Mouse (Mus musculus): ENCODE results near the gene Mgat5b.

The Mgat5b gene

DNA sequence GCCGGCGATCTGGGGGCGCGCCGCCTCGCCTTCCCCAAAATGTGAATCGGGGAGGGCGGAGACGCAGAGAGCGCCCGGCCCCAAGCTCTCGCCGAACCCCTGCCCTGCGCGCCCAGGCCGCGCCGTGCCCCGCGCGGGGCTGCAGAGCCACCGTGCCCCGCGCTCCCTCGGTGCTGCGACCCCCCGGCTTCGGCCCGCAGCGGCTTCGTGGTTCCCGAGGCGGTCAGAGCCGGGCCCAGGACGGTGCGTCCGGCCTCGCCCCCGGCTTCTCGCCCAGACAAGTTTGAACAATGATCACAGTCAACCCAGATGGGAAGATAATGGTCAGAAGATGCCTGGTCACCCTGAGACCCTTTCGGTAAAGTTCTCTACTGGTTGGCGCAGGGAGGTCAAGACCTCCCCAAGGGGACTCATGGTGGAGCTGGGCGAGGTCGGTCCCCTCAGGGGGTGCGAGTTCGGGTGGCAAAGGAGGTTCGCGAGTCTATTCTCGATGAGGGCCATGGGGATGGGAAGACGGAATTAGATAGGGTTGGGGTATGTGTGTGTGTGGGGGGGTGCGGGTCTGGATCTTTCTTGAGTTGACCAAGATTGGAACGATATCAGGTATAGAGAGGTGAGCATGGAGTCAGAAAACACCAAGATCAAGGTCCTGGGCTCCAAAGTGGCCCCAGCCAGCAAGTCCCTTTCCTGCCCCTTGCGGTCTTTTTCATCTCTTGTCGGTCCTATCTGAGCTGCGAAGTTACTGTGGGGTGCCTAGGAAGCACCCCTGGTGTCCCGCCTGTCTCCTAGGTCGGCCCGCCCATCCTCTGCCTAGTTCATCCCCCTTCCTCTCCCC, 740 bp downstream of the Mgat5b start:
- DNase-seq (ENCODE audit: low spot score): no peak

- DNase-seq (ENCODE audit: low spot score): no peak
These were observed 2.1 kb downstream of the Mgat5b start for GRCm38 (mm10) chr11:116920746-116921145.

GRCm38 (mm10) chr11:116922058-116922457, 3.4 kb downstream of the Mgat5b start:
- no peak for DNase-seq (ENCODE audit: low spot score)

- no peak for DNase-seq (ENCODE audit: low spot score)
These were observed 9.4 kb downstream of the Mgat5b start for GRCm38 (mm10) chr11:116928031-116928430.

DNA sequence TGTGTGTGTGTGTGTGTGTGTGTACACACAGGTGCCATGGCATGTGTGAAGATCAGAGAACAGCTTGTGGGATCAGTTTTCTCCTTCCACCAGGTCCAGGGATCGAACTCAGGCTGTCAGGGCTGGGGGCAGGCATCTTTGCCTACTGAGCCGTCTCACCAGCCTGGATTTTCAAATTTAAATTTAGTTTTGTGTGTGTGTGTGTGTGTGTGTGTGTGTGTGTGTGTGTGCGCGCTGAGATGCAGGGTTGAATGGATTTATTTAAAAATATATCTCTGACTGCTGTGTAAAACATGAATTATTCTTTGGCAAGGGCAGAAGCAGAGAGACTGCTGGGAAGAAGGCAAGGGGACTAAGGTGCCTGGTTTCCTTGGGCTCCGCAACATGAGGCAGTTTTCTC, 16.2 kb downstream of the Mgat5b start:
- DNase-seq (ENCODE audit: low spot score): no peak

GRCm38 (mm10) chr11:116935354-116935753, 16.7 kb downstream of the Mgat5b start:
- no peak for DNase-seq (ENCODE audit: low spot score)

GRCm38 (mm10) chr11:116935917-116936316, 17.3 kb downstream of the Mgat5b start:
- DNase-seq (ENCODE audit: low spot score): no peak

DNA sequence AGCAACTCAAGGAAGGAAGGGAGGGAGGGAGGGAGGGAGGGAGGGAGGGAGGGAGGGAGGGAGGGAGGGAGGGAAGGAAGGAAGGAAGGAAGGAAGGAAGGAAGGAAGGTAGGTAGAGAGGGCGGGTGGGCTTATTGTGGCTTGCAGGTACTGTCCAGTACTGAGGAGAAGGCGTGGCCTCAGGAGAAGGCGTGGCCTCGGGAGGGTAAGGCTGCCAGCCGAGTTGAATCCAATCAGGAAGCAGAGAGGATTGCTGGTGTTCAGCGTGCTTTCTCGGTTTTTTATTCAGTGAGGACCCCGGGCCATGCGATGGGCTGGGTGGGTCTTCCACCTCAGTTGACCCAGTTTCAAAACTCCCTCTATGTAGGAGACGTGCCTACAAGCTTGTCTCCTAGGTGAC, 18.5 kb downstream of the Mgat5b start:
- no peak for DNase-seq (ENCODE audit: low spot score)

DNA sequence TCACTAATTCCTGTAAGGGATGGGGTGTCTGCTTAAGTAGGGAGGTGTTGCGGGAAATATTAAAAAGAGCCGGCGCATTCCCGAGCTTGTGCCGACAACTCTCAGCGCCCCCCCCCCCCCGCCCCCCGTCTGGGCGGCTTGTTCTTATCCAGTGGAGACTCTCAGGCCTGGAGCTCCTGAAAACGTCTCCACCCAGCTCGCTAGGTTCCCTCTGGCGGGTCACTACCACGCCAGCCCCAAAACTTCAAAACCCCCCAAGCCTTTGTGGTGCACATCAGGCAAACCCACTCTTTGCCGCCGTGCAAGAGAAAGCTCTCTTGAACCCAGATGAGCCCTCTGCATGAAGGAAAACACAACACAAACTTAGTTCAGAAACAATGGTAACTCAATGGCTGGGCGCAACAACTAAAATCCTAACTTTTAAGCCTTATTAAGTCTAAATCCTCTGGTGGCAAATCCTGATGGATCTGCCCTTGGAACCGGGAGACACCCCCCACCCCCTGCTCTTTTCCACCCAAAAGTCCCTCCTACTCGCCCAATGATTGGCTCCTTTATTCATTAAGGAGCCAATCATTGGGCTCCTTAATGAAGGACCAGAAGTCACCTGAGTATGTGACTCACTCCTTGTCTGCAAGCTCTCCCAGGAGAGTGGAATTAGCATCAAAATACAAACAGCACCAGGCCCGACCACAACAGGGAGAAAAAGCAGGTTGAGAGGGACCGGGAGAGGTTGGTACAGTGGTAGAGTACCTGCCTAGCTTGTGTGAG, 21.6 kb downstream of the Mgat5b start:
- no peak for DNase-seq (ENCODE audit: low spot score)

DNA sequence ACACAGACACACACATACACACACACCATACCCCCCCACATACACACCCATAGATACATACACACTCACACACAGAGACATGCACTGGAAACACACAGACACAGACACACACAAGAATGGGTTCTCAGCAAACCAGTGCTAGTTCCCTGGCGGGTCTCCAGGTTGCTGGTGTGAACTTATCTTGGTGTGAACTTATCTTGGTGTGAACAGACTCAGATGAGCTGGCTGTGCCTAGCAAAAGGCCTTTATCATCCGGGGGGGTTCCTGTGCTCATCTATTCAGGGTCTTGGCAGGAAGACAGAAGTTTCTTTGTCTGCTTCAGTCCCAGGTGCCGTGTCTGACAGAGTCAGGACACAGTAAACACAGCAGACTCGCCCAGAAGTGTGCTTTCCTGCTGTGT, 25.7 kb downstream of the Mgat5b start:
- no peak for DNase-seq (ENCODE audit: low spot score)

DNA sequence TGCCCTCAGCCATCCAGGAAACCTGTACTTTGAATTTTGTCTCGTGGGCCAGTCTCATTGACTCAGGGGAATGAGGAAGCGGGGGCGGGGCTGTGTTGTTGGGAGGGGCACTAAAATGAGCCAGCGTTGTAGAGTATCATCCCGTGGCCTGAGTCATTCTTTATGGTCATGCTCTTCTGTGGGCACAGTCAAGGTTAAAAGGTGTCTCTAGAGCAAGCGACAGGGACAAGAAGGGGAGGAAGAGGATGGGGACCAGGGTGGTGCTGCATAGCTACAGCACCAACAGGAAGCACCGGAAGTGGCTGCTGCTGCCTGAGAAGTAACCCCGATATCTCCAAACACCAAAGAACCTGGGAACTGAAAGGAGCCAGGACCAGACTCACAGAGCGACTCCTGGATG, 31.2 kb downstream of the Mgat5b start:
- no peak for DNase-seq (ENCODE audit: low spot score)

DNA sequence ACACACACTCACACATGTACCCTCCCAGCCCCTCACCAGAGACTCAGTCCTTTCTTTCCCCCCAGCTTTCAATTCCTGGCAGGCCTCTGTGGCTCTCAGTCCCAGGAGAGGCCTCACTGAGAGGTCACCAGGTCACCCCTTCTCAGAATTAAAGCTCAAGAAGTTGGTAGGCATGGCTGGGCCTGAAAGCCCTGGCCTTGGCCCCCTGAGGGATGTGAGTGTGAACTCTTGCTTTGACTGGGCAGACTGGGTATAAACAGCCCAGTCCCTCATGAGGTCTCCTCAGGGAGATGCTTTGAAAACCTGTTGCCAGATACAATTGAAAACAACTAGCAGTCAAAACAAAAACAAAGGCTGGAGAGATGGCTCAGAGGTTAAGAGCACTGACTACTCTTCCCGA, 32.8 kb downstream of the Mgat5b start:
- no peak for DNase-seq (ENCODE audit: low spot score)

DNA sequence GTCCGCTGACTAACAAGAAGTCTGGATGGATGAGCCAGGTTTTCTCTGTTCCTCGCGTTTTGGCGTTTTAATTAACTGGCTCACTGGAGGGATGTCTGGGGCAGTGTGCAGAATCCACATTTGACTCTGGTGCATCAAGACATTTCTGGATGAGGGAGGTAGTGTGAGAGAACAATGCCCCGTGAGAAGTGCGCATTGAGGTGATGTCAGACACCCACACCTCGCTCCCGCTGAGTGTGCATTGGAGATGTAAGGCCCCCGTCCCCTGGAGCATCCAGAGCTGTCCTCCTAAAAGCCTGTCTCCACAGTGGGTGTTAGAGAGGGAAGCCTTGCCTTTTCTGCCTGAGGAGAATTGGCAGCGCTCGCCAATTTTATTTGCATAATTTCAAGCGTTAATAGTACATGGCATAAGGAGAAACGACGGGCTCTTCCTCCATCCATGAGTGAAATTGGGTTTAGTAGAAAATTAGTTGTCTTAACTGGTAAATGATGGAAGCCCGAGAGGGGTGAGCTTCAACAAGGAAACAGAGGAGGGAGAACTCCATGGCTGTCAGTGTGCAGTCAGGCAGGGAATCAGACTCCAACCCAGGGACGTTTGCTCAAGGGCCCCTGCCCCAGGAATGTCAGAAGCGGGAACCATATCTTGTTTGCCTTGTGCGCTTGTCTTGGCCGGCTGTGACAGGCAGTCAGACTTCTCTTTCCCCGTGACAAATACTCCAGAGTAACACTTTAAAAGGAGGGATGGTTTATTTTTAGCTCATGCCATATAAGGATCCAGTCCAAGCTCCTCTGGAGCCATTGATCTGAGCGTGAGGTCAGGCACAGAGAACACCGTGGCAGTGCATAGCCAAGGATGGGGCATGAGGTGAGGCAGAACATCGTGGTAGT, 35.8 kb downstream of the Mgat5b start:
- no peak for DNase-seq (ENCODE audit: low spot score)

DNA sequence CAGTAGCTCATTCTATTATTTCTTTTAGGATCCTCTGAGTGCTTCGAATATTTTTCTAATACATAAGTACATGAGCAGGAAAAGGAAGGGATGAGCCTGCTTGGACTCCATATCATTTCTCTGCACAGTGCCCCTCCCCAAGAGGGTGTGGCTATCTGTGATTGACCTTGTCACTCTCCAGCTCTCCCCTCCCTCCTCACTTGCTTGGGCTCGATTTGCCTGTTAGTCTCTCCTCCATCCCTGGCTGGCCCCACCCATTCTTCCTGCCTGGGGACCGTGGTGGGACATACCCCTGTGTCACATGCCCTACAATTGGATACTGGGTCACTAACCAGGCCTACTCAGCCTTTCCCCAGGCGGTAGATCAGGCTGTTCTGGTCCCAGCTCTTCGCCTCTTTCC, 39.9 kb downstream of the Mgat5b start:
- no peak for DNase-seq (ENCODE audit: low spot score)

GRCm38 (mm10) chr11:116965061-116965460, 46.4 kb downstream of the Mgat5b start:
- DNase-seq (ENCODE audit: low spot score): no peak

GRCm38 (mm10) chr11:116965961-116966360, 47.3 kb downstream of the Mgat5b start:
- no peak for DNase-seq (ENCODE audit: low spot score)

- no peak for DNase-seq (ENCODE audit: low spot score)
These were observed 49.9 kb downstream of the Mgat5b start for GRCm38 (mm10) chr11:116968586-116968985.

GRCm38 (mm10) chr11:116969498-116969897, 50.8 kb downstream of the Mgat5b start:
- no peak for DNase-seq (ENCODE audit: low spot score)

GRCm38 (mm10) chr11:116970847-116971246, 52.2 kb downstream of the Mgat5b start:
- DNase-seq (ENCODE audit: low spot score): no peak

DNA sequence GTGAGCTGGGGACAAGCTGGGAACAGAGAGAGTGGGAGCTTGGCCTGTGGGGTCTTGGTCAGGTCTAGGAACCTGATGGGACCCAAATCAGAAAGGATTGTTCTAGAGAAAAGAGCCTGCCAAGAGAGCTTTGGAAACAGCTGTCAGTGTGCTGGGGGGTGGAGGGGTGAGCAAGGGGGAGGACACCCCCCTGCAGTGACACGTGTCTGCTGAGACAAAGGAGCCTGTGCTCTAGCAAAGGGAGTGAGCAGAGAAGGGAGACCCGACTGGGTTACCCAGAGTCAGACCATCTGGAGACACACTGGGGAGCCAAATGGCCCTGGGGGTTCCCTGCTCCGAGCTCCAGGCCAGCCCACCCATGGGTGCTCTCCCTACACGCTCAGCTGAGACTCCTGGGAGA, 54.2 kb downstream of the Mgat5b start:
- no peak for DNase-seq (ENCODE audit: low spot score)

GRCm38 (mm10) chr11:116973508-116973907, 54.8 kb downstream of the Mgat5b start:
- no peak for DNase-seq (ENCODE audit: low spot score)

- no peak for DNase-seq (ENCODE audit: low spot score)
These were observed 55.7 kb downstream of the Mgat5b start for GRCm38 (mm10) chr11:116974341-116974740.

All from urinary bladder, postnatal 10 days (tissue).